Mouse (Mus musculus) liver, postnatal 0 days (tissue): ENCODE measurements at regions not wholly inside any gene's neighbourhood (a gene's known extent, or its start where the extent isn't known, plus 50 kb on each side); places are given as distances from the start of the nearest gene placed in this dataset.

Experiments used
- CTCF ChIP-seq: sonication (generic); IDR thresholded peaks from 2 replicates; pipeline ENCODE4 v1.5.1; 2016; ENCODE audit warnings: antibody characterized with exemption, low read depth
- EP300 ChIP-seq: IDR thresholded peaks from 2 replicates; pipeline ENCODE4 v1.6.1; 2016; ENCODE audit warnings: antibody characterized with exemption, low read depth, mild to moderate bottlenecking

DNA sequence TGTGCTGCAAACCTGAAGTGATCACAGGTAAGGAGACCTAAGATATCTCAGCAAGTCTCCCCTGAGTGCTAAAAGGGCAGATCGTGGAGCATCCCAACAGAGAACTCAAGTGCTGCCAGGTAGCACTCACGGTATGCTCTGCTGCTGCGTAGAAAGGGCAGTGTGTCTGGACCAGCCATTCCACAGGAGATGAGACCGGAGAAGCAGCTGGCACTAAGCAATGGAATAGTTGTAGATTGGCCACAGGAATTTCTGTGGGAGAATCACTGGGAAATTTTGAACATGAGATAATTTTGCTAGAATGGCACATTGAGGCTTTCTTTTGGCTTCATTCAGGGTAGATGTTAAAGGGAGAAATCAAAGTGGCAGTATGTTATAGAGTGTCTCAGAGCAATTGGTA is 104.1 kb upstream of the Atxn7l3b start:
- TF ChIP-seq EP300 (no peak), CTCF (no peak)
